Mouse (Mus musculus) thymus, adult 2 months (tissue): ENCODE data around the gene Rln3.

Source experiments
- CTCF ChIP-seq: fragments of 200-500 bp; IDR thresholded peaks from 2 replicates; pipeline ENCODE4 v1.5.1; 2012; ENCODE audit warnings: mild to moderate bottlenecking, control low read depth, low read length, moderate library complexity, borderline replicate concordance; ENCODE audit not compliant: control insufficient read depth, poor library complexity, insufficient read depth; ENCODE audit errors: extremely low read depth
- POLR2A ChIP-seq: fragments of 200-500 bp; IDR thresholded peaks from 2 replicates; pipeline ENCODE4 v1.6.1; 2012; ENCODE audit warnings: mild to moderate bottlenecking, low read length, control low read depth, moderate library complexity; ENCODE audit not compliant: control insufficient read depth, poor library complexity, insufficient read depth; ENCODE audit errors: extremely low read depth

- TF ChIP-seq CTCF (no peak), POLR2A (no peak)
Measured at GRCm38 (mm10) chr8:84065037-84065436, 20.2 kb upstream of the Rln3 start, which contains the start of gene Gm10643.
